Mouse (Mus musculus): ENCODE measurements around the gene Kcnk3.

DNA sequence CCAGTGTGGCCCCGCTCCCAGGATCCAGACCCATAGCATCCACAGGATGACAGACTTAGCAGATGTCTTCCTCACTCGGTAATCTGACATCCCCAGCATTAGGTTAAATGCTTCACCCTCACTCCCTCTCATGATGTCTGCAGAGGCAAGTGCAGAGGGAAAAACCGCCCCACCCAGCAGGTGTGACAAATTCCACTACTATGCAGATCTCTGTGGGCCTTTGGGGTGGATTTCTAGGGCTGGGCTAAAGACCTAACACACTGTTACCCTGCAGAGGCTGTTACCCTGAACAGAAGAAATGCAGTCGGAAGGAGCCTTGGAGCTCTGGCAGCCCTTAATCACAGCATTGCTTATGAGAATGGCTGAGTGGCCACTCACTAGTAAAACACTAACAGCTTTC, 71.1 kb downstream of the Kcnk3 start:
- TF ChIP-seq CTCF (IDR thresholded peaks at IDR 0.05; ENCODE audit: low read depth) (no peak), EP300 (IDR thresholded peaks at IDR 0.05; ENCODE audit: low read depth) (no peak)
